Mouse (Mus musculus): ENCODE measurements around the gene Adrm1.

GRCm38 (mm10) chr2:180184011-180184751 is 12.9 kb downstream of the Adrm1 start:
- TF ChIP-seq CTCF (IDR thresholded peaks at IDR 0.05; ENCODE audit: insufficient read depth, low read depth, low read length) (no peak), POLR2A (IDR thresholded peaks at IDR 0.05; ENCODE audit: insufficient read depth, low read depth, low read length) (no peak)
